Mouse (Mus musculus): Measurements from ENCODE around the gene Pcmtd2. TPM values are rescaled to one million over a fixed set of nuclear protein-coding genes. Genes with fewer than 3 reads are reported as not detected.
A peak's percentile ranks its signal among the peaks of the same experiment; 100 is the strongest.
"Not testable (repeated sequence)": the region's sequence is repeated elsewhere in the genome, so short reads cannot be mapped to it uniquely, and the experiment has no call there.

Gene Pcmtd2
- total RNA-seq (2021) = 10 to 100 TPM; 54.3 to 63.2 TPM
- long read RNA-seq, experiment 1, transcript Pcmtd2-201 (7 exons, 3,569 nt) = major isoform, 51 of 68 reads
- long read RNA-seq, experiment 1, partial matches to known transcripts = 8 of 68 reads
- long read RNA-seq, experiment 1, other reads (novel, unspliced or antisense) = 8 of 68 reads
- long read RNA-seq, experiment 2, transcript Pcmtd2-201 (7 exons, 3,569 nt) = major isoform, 25 of 40 reads
- long read RNA-seq, experiment 2, partial matches to known transcripts = 2 of 40 reads
- long read RNA-seq, experiment 2, other reads (novel, unspliced or antisense) = 12 of 40 reads

DNA sequence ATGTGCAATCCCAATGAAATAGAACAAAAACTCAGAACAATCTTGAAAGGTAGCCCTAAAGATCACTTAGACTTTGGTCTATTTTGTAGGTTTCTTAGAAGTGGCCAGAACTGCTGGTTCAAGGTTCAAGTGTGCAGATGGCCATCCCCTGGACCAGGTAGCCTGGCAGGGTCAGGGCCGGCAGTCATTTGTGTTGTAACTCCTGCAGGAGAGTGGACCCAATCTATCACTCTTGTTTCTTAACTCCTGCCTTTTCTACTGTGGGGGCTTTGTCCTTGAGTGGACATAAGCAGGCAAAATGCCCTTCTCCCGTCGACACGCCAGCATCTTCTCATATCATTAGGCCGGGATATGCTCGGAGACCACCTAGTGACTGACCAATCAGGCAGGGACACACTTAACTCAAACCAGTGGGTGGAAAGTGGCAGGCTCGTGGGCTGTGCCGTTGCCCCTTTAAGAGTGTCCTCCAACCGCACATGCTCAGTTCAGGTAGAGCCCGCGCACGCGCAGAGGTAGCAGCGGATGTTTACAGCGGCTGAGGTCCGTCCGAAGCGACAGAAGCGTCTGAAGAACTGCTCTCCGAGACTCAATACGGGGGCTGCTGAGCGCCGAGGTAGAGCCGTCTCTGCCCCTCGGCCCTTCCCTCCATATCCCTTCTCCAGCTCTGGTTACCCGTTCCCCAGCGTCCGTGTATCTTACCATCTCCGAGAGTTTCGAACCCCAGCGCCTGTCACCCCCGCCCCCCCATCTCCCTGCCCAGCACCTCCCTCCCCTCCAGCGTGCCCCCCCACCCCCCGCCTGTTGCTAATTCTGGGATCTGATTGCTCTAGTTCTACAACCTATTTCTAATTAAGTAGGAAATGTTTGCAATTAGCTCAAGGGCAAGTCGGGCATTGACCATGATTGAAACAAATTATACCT lies at the start of gene Pcmtd2:
TSS of gene Pcmtd2 (plus strand) at position 483 of the 921 bp plus-strand sequence.
- peak; percentile 95 for DNase-seq

DNA sequence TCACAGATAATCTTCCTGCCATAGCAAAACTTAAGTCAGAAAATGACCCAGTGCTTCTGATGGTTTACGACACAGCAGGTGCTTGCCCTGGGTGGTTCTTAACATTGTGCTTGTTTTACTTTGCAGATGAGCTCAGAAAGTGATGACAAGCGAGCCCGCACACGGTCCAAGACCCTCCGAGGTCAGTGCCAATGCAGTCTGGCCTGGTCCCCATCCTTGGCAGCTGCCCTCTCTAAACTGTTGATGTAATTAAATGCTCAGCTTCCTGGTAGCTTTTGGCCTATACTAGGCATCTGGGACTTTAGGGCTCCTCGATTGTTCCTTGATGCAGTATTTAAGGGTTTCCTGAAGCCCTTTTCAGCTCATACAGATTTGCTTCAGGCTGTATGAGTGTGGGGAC lies 48.3 kb upstream of the Pcmtd2 start:
- no peak for DNase-seq

DNA sequence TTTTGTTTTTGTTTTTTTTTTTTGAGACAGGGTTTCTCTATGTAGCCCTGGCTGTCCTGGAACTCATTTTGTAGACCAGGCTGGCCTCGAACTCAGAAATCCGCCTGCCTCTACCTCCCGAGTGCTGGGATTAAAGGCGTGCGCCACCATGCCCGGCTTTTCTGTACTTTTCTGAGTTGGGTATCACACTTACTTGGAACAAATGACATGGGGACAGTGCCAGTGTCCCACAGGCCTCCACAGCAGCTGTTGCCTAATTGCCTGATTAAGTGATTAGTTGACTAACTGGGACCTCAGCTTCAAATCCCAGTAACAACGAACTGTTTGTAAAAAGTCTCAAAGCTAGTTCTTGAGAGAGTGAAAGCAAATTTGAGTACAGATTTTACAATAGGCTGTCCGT lies 44.5 kb upstream of the Pcmtd2 start:
- not testable (repeated sequence) for DNase-seq

DNA sequence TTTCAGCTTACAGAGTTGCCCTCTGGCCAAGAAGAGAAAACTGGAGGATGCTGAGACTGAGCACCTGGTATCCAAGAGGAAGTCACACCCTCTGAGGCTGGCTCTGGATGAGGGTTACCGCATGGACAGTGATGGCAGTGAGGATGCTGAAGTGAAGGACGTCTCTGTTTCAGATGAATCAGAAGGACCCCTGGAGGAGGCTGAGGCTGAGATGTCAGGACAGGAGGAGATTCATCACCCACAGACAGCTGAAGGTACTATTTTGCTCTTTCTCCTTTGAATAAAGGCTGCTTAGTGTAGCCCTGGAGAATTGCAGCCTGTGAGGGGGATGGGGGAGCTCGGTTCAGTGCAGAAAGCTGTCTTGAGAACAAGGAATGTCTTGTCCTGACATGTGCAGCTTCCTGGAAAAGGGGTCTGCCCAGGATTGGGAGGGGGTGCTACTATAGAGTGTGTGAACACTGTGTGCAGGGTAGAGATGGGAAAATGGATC lies 42.0 kb upstream of the Pcmtd2 start:
- DNase-seq = no peak

DNA sequence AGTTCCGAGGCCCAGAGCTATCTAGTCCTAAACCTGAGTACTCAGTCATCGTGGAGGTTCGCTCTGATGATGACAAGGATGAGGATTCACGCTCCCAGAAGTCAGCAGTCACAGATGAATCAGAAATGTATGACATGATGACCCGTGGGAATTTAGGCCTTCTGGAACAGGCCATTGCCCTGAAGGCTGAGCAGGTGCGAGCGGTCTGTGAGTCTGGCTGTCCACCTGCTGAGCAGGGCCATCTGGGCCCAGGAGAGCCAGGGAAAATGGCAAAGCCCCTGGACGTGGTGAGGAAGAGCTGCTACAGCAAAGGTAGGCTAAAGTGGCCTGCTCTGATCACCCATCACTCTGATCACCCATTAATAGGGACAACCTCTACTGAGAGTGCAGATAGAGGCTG lies 40.0 kb upstream of the Pcmtd2 start:
- DNase-seq = no peak

DNA sequence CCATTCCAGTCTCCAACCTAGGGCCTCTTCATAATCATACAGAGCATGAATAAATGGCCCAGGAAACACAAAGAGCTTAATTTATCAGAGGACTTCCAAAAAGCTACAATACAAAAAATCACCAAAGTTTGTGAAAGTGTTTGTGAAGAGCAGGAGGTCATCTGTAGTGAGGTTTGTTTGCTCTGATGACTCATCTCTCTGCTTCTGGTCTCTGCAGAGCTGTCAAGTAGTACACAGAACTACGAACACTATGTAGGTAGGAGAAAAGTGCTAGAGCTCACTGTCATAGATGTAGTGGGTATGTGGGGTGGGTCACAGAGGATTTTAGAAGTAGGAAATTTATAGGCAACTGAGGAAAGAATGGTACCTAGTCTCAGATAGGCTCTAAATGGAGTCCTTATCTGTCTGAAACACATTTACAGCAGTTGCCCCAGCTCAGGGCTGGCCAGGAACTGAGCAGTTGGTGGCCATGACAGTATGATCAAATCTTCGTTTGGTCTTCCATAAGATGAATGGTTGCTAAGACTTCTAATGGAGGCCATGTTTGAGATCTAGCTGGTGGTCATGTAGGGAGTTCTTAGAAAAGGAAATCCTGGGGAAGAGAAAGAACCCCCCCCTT lies 8.5 kb upstream of the Pcmtd2 start:
- no peak for DNase-seq

DNA sequence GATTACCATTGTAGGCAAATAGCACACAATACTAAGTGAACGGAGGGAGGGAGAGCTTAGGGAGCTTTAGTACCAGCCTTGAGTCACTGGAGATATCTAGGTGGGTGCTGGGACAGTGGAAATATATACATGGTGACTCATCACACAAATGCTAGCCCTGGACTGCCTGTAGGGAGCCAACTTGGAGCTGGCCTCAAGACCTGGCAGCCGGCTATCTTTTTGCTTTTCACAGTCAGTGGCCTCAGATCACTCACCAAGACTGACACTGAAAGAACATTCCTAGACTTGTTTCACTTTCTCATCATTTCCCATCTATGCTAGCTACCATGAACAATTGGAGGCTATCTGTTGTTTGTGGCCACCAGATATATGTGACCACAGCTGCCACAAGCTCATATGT lies 4.9 kb upstream of the Pcmtd2 start:
- no peak for DNase-seq

DNA sequence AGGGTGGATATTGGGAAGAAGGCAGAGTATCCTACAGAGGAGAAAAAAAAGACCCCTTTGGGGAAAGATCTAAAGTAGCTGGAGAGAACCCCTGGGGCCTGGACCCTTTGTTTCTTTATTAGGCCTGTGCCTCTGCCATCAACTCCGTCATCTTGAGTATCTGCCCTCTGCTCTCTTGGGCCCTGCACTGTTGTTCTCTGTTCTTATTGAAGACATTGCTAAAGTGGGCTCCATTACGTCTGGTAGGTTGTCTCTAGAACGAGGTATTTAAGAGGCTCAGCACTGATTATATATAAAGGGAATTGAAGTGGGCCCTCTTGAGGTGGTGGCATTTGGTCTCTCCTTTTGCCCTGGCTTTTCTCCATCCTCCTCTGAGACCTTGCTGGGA lies 633 bp downstream of the Pcmtd2 start:
- DNase-seq = peak; percentile 13

DNA sequence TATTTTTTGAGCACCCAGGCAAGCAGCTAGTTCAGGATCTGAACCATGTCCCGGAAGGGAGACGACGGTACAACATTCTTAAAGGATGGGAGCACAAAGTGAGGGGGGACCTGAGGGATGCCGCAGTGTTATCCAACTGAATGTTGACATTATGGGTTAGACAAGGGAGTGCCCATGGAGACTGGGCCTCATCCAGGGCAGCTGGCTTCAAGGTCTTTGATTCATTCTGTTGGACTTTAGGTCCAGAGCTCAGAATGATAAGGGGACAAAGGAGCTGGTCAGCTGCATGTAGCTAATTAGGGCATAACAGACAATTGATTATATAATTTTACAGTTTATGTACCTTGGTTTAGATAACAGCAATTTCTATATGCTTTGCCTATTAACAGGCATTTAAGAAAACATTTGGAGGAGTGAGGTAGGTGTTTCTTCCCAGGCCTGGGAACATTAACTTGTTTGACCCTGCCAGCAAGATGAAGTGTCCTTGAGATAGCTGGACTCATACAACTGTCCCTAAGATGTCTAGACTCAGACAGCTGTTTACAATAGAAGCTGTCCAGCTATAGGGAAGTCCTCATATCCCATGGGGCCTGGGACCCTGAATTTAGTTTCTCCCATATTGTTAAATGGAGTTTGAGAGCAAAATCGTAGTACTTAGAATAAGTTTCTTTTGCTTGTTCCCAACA lies 8.2 kb downstream of the Pcmtd2 start:
- DNase-seq = peak; percentile 14

DNA sequence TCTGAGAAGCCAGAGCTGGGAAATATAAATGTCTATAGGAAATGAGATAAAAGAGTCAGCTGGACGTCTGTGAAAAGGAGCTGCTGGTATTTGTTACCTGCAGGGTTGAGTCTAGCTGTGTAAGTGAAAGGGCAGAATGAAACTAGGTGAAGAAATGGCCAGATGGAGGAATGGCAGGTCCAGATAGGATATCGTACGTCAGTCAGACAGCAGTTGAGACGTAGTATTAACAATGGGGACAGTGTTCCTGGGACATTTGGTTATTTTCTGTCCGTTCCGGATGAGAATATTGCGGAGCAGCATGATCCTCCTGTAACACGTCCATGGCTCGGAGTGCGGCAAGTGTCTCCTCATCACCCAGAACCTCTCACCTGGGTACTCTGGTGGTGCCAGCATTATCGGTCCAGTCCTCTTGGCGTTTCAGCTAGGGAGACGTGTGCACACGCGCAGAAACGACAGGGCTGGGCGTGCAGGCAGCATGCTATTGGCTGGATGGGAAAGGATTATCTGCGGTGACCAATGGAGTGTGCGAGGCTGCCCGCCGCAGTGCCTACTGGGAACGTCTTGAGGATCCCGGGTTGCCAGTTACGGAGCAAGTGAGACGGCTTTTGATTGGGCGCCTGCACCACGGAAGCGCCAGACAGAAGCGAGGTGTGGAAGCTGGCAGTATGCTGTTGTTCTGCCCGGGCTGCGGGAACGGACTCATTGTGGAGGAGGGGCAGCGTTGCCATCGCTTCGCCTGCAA lies 26.3 kb downstream of the Pcmtd2 start, which contains the start of gene Polr3k:
TSS of gene Polr3k (plus strand) at position 547 of the 745 bp plus-strand sequence.
- peak; percentile 95 for DNase-seq

DNA sequence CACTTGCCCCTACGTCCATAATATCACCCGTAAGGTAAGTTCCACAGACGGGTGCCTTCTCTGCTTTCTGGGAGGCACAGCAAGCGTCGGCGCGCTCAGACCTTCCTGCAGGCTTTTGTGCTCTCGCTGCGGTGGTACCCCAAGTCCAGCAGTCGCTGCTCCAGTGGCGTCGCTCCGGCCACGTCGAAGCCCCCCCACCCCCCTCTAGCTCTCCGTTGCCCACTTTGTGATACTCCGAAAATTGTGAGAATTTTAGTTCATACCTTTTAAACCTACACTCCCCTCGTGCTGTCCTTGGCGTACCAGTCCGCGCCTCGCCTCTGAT lies 26.8 kb downstream of the Pcmtd2 start:
- no peak for DNase-seq

DNA sequence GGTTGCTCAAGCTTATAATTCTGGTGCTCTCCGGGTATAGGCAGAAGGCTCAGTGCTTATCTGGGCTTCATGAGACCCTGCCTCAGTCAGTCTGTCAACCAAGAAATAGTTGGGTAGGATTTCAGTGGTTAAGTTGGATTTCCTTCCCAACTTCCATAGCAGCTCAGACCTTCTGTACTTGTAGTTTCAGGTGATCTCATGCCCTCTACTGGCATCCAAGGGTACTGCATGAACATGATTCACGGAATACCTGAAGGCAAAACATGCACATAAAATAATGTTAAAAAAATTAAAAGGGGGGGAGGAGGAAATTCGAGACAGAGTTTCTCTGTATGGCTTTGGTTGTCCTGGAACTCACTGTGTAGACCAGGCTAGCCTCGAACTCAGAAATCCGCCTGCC lies 29.3 kb downstream of the Pcmtd2 start:
- peak; percentile 83 for DNase-seq

DNA sequence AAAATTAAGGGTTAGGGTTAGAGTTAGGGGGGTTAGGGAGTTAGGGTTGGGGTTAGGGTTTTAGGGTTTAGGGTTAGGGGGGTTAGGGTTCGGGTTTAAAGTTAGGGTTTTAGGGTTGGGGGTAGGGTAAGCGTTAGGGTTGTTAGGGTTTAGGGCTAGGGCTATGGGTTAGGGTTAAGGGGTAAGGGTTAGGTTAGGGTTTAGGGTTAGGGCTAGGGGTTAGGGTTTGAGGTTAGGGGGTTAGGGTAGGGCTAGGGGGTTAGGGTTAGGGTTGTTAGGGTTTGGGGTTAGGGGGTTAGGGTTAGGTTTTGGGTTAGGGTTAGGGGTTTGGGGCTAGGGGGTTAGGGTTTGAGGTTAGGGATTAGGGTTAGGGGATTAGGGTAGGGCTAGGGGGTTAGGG lies 33.4 kb downstream of the Pcmtd2 start:
- DNase-seq = no peak

DNA sequence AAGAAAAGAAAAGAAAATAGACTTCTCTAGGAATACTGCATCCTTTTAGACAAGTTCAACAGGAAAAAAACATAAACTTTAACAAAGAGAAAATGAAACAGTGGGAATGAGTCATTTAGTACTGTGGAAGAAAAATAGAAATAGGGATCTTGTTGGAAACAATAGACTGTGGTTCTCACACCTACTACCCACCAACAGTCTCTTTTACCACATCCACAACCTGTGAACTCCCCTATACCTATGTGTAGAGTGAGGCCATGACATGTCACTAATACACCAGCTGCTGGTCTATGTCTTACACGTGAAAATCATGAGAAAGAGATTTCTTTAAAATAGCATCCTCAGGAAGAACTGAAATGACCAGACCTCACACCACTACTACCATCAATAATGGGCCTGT lies 41.2 kb downstream of the Pcmtd2 start:
- no peak for DNase-seq

DNA sequence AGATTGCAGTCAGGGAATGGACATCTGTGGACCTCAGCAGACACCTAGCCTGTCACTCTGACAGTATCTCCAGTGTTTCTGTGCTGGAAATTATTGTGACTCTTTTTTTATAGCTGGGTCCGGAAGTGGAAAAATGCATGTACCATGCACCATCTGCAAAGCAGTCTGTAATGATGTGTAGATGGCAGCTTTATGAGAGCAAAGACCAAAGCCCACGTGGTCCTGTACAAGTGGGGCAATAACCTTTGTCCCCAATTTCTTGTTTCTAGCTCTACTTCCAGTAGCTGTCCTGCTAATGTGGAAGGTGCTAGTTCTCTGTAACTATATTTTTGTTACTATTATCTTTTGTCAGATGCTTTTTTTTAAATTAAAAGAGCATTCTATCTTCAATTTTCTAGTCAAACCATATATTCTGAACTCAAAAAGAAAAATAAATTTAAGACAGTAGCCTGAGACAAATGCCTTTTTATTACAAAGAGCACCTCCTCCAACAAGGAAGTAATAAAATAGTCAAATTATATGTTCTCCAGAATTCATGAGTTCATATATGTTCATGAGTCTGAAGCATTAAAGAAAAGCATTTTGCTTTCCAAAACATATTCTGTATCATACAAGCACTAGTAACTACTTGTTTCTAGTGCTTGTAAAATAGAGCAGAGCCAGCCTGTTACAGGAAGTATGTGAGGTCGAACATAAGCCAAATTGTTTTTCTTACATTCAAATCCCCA lies 45.5 kb downstream of the Pcmtd2 start:
- no peak for DNase-seq

Other genes with a start within 250 kb of the Pcmtd2 start
- 10 to 100 TPM; 51.4 to 58.3 TPM for gene Prpf6, start 246.0 kb upstream of the Pcmtd2 start, total RNA-seq (2021)
- gene Zfp512b, start 245.1 kb upstream of the Pcmtd2 start, total RNA-seq (2021) = 10 to 100 TPM; 52.5 to 92.4 TPM
- 10 to 100 TPM in 1 of 2 experiments, 1 to 10 TPM in 1; 10.0 to 11.7 TPM for gene Samd10, start 238.6 kb upstream of the Pcmtd2 start, total RNA-seq (2021)
- not detected for gene Gm29797, start 180.8 kb upstream of the Pcmtd2 start, total RNA-seq (2021)
- 10 to 100 TPM; 59.1 to 62.5 TPM for gene Sox18, start 166.2 kb upstream of the Pcmtd2 start, total RNA-seq (2021)
- 10 to 100 TPM; 11.4 to 13.5 TPM for gene Tcea2, start 157.5 kb upstream of the Pcmtd2 start, total RNA-seq (2021)
- 10 to 100 TPM; 22.4 to 23.7 TPM for gene Rgs19, start 143.9 kb upstream of the Pcmtd2 start, total RNA-seq (2021)
- gene Lkaaear1, start 139.4 kb upstream of the Pcmtd2 start, total RNA-seq (2021) = not detected
- 1 to 10 TPM; 1.3 to 2.4 TPM for gene Oprl1, start 122.8 kb upstream of the Pcmtd2 start, total RNA-seq (2021)
- gene Myt1, start 74.5 kb upstream of the Pcmtd2 start, total RNA-seq (2021) = 1 to 10 TPM; 6.4 to 8.0 TPM
- gene Polr3k, start 26.5 kb downstream of the Pcmtd2 start, total RNA-seq (2021) = 10 to 100 TPM; 17.0 to 18.1 TPM
- gene Gm14496, start 153.3 kb downstream of the Pcmtd2 start, total RNA-seq (2021) = not detected

Measured in adrenal gland, postnatal 10 days (tissue).